In the genomic region with DNA sequence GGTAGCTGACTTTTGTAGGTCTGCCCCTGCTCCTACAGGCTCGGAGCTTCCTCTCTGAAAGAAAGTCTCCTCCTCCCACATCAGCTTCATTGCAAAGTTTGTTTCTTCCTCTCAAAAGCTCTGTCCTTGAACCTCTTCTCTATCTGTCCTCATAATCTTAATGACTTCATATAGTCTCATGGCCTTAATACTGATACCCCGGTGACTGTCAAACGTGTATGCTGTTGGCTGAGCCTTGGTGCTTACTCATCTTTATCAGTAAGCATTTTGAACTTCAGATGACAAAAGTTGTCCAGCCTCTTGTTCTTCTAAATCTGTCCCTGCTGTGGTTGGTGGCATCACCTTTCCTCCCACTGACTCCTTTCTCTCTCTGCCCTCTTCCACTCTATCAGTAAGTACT, we compare ENCODE assay signal across 26 mouse cellular contexts.
"Had no signal": no experiment of that assay in that cellular context is flagged by ENCODE, and none has a peak within 500 bp of the region (broad histone marks: within the 10 kb centered on the region; RNA-seq: fewer than 3 reads in every experiment).

No protein-coding gene starts in this region.

- ATAC-seq: hindbrain, postnatal 0 days; intestine, embryonic 16.5 days had no signal

- H3K4me2 ChIP-seq: heart, embryonic 11.5 days; heart, embryonic 13.5 days; heart, embryonic 15.5 days; hindbrain, embryonic 13.5 days; hindbrain, embryonic 15.5 days; kidney, embryonic 15.5 days; limb, embryonic 13.5 days; limb, embryonic 15.5 days; liver, embryonic 13.5 days; liver, embryonic 15.5 days had no signal

- H3K4me3 ChIP-seq: heart, adult 2 months; heart, embryonic 13.5 days; heart, embryonic 15.5 days; hindbrain, embryonic 13.5 days; hindbrain, embryonic 15.5 days; kidney, embryonic 15.5 days; limb, embryonic 13.5 days; limb, embryonic 15.5 days; liver, embryonic 13.5 days; liver, embryonic 15.5 days had no signal

- H3K9ac ChIP-seq: heart, embryonic 13.5 days; heart, embryonic 15.5 days; hindbrain, embryonic 13.5 days; hindbrain, embryonic 15.5 days; kidney, embryonic 15.5 days; limb, embryonic 13.5 days; limb, embryonic 15.5 days; liver, embryonic 15.5 days had no signal

- DNase-seq: gastrocnemius, postnatal 14 days; gastrocnemius, postnatal 36 days; heart, adult 2 months; heart, postnatal 14 days; heart, postnatal 36 days; kidney, adult 11 months; kidney, adult 2 months; kidney, adult 9 months; kidney, postnatal 14 days; kidney, postnatal 36 days; layer of hippocampus, adult 9-11 months; layer of hippocampus, postnatal 36 days; left cerebral cortex, postnatal 4 days; liver, embryonic 13.5 days had no signal

- H3K27ac ChIP-seq: heart, adult 2 months; heart, embryonic 13.5 days; heart, embryonic 15.5 days; hindbrain, embryonic 13.5 days; hindbrain, embryonic 15.5 days; hindbrain, postnatal 0 days; kidney, embryonic 15.5 days; kidney, postnatal 0 days; limb, embryonic 13.5 days; limb, embryonic 15.5 days; liver, embryonic 13.5 days; liver, embryonic 15.5 days had no signal

- H3K36me3 ChIP-seq: heart, embryonic 13.5 days; heart, embryonic 15.5 days; hindbrain, embryonic 13.5 days; hindbrain, embryonic 15.5 days; kidney, embryonic 15.5 days; limb, embryonic 13.5 days; limb, embryonic 15.5 days; liver, embryonic 13.5 days; liver, embryonic 15.5 days had no signal

- H3K4me1 ChIP-seq: heart, embryonic 15.5 days had no signal

- H3K9me3 ChIP-seq: heart, embryonic 13.5 days; heart, embryonic 15.5 days; hindbrain, embryonic 13.5 days; hindbrain, embryonic 15.5 days; kidney, embryonic 15.5 days; limb, embryonic 13.5 days; limb, embryonic 15.5 days; liver, embryonic 13.5 days; liver, embryonic 15.5 days had no signal

- H3K27me3 ChIP-seq: heart, embryonic 13.5 days; heart, embryonic 15.5 days; hindbrain, embryonic 13.5 days; hindbrain, embryonic 15.5 days; kidney, embryonic 15.5 days; limb, embryonic 13.5 days; limb, embryonic 15.5 days; liver, embryonic 13.5 days; liver, embryonic 15.5 days had no signal
